Mouse (Mus musculus): ENCODE measurements around the gene Dppa3.

DNA sequence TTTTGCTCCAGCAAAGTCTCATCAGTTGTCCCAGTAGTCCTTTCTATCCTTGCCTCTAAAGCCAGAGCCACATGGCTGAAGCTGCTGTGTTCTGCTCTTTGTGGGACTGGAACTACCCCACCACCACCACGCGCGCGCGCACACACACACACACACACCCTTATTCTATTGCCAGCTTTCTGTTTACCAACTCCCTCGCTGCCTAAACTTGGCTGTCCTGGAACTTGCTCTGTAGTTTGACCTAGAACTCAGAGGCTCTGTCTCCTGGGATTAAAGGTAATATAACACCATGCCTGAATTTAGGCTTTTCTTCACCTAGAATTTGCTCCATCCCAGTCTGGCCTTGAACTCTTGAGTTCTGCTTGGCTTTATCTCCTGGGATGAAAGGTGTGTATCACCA, 5.1 kb upstream of the Dppa3 start:
- TF ChIP-seq POLR2A (IDR thresholded peaks at IDR 0.05; ENCODE audit: control insufficient read depth, extremely low read depth, insufficient read depth, low read length, poor library complexity) = no peak
- TF ChIP-seq CTCF (IDR thresholded peaks at IDR 0.05; ENCODE audit: borderline replicate concordance, control insufficient read depth, extremely low read depth, insufficient read depth, low read length, poor library complexity) = no peak

All from thymus, adult 2 months (tissue).